Mouse (Mus musculus) C2C12 (cell line): ENCODE results near the gene Gatb.

Experiments used
- CTCF ChIP-seq: IDR thresholded peaks from one replicate; pipeline ENCODE4 v1.5.1; 2011; ENCODE audit not compliant: control insufficient read depth, insufficient read depth, insufficient read length
- FOSL1 ChIP-seq: IDR thresholded peaks from one replicate; pipeline ENCODE4 v1.8.0; 2011; ENCODE audit warnings: mild to moderate bottlenecking, low read length; ENCODE audit not compliant: poor library complexity, insufficient read depth, severe bottlenecking
- MAX ChIP-seq: IDR thresholded peaks from one replicate; pipeline ENCODE4 v1.6.1; 2011; ENCODE audit warnings: mild to moderate bottlenecking, control low read depth
- MYOG ChIP-seq: IDR thresholded peaks from one replicate; pipeline ENCODE4 v1.6.1; 2011; ENCODE audit not compliant: control insufficient read depth, insufficient read length; ENCODE audit errors: extremely low read depth
- USF1 ChIP-seq: IDR thresholded peaks from one replicate; pipeline ENCODE4 v1.6.1; 2011; ENCODE audit warnings: low read depth, mild to moderate bottlenecking, control low read depth, moderate library complexity

DNA sequence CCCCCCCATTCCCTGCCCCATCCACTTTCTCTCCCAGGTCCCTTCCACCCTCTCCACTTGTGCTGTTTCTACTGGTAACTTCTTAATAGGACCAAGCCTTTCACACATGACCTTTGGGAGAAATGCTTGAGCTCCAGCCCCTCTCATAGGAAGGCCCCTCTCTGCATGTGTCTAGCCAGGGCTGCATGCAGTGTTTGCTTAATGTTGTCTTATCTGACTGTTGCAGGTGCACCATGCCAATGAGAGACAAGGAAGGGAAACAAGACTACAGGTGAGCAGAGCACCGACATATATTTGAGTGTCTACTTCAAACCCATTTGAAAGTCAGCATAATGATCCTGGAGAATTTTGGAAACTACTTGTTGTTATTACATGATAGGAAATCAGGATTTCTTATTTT, 42.5 kb downstream of the Gatb start:
- TF ChIP-seq CTCF (no peak), FOSL1 (no peak), MYOG (no peak), USF1 (no peak), MAX (no peak)
